Mouse (Mus musculus) retina, embryonic 14.5 days (tissue): Measurements from ENCODE around the gene Col4a3.

Experiments
- DNase-seq: peaks from one replicate; pipeline ENCODE4 v3.0.0-alpha.2; 2015; ENCODE audit warnings: low spot score

The Col4a3 gene

GRCm38 (mm10) chr1:82586713-82587399 is at the start of gene Col4a3, which contains the start of gene Col4a4:
TSS of gene Col4a3 (plus strand) at chr1:82586921.
TSS of gene Col4a4 (minus strand) at chr1:82586849.
- peak; percentile 37 for DNase-seq

- DNase-seq, result no peak
Observed at GRCm38 (mm10) chr1:82537848-82538247, 48.9 kb upstream of the Col4a3 start.

- DNase-seq, result no peak
Observed at GRCm38 (mm10) chr1:82540056-82540455, 46.7 kb upstream of the Col4a3 start.

GRCm38 (mm10) chr1:82543934-82544333 is 42.8 kb upstream of the Col4a3 start:
- DNase-seq, result no peak

- DNase-seq, result no peak
Observed at GRCm38 (mm10) chr1:82544419-82545185, 42.1 kb upstream of the Col4a3 start.

- no peak for DNase-seq
Observed at GRCm38 (mm10) chr1:82545199-82545960, 41.3 kb upstream of the Col4a3 start.

- peak; percentile 78 for DNase-seq
Observed at GRCm38 (mm10) chr1:82554443-82554850, 32.3 kb upstream of the Col4a3 start.

- no peak for DNase-seq
Observed at GRCm38 (mm10) chr1:82554889-82555288, 31.8 kb upstream of the Col4a3 start.

- DNase-seq, result no peak
Observed at GRCm38 (mm10) chr1:82560223-82560622, 26.5 kb upstream of the Col4a3 start.

GRCm38 (mm10) chr1:82569405-82569804 is 17.3 kb upstream of the Col4a3 start:
- DNase-seq, result no peak

GRCm38 (mm10) chr1:82571758-82572157 is 15.0 kb upstream of the Col4a3 start:
- DNase-seq, result peak; percentile 17

- DNase-seq, result no peak
Observed at GRCm38 (mm10) chr1:82575681-82576080, 11.0 kb upstream of the Col4a3 start.

GRCm38 (mm10) chr1:82576182-82576581 is 10.5 kb upstream of the Col4a3 start:
- no peak for DNase-seq

- DNase-seq, result no peak
Observed at GRCm38 (mm10) chr1:82577339-82577738, 9.4 kb upstream of the Col4a3 start.

- no peak for DNase-seq
Observed at GRCm38 (mm10) chr1:82577915-82578314, 8.8 kb upstream of the Col4a3 start.

- DNase-seq, result no peak
Observed at GRCm38 (mm10) chr1:82578320-82578719, 8.4 kb upstream of the Col4a3 start.

- DNase-seq, result no peak
Observed at GRCm38 (mm10) chr1:82585981-82586380, 740 bp upstream of the Col4a3 start.

- DNase-seq, result no peak
Observed at GRCm38 (mm10) chr1:82590266-82590665, 3.5 kb downstream of the Col4a3 start.

- no peak for DNase-seq
Observed at GRCm38 (mm10) chr1:82596864-82597596, 10.3 kb downstream of the Col4a3 start.

- DNase-seq, result no peak
Observed at GRCm38 (mm10) chr1:82603198-82603950, 16.7 kb downstream of the Col4a3 start.

- DNase-seq, result no peak
Observed at GRCm38 (mm10) chr1:82605347-82605746, 18.6 kb downstream of the Col4a3 start.
